Mouse (Mus musculus): ENCODE measurements at regions not wholly inside any gene's neighbourhood (a gene's known extent, or its start where the extent isn't known, plus 50 kb on each side); places are given as distances from the start of the nearest gene placed in this dataset.

DNA sequence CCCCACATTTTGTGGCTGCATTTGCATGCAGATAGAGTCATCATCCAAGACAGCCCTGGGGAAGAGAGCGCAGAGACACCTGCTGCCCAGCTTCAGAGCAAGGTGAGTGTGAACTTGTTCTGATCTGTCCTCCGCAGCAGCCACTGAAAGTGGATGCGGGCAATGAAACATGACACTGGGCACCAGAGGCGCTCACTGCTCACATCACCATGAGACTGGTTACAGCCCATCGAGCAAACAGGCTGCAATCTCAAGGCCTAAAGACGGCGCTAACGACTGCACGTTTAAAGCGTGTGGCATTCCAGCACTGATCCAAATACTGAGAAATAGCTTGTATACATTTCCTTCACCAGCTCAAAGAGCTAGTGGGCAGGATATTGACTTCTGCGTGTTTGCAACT, 65.8 kb downstream of the Barhl2 start:
- H3K4me1 ChIP-seq (replicated peaks; ENCODE audit: control insufficient read depth, insufficient read depth, low read length) = no peaks in the 10 kb centered on the region
- WGBS = 77% methylated on average over 11 of the region's 11 CpGs
- H3K9ac ChIP-seq (ENCODE audit: low read depth, low read length) = no peak overlapping the region

DNA sequence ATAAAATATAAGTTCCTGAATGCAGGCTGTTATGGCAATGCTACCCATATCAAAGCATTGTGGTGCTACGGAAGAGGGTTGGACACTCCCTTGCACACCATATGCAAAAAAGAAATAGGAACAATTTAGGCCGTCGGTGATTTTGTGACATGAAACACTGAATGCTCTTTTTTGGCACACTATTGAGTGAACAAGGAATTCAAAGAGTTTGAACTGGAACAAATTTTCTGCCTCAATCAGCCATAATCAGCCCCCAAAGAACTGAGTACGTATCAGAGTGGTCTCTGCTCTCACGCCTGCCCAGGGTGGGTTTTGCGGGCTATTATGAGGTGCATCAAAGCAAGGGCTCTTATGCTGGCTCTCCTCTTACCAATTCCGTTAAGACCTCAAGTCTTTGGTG, 71.3 kb downstream of the Barhl2 start:
- Histone ChIP-seq H3K9me3 (ENCODE audit: control insufficient read depth, low read length) (no peaks in the 10 kb centered on the region), H3K4me3 (ENCODE audit: low read depth, low read length) (no peak overlapping the region), H3K27me3 (replicated peaks; ENCODE audit: control insufficient read depth, insufficient read depth, low read length) (no peaks in the 10 kb centered on the region), H3K36me3 (ENCODE audit: control insufficient read depth, insufficient read depth, low read length) (no peaks in the 10 kb centered on the region), H3K27ac (ENCODE audit: low read depth, low read length) (no peak overlapping the region), H3K4me2 (no peak overlapping the region), H3K4me1 (replicated peaks; ENCODE audit: control insufficient read depth, insufficient read depth, low read length) (no peaks in the 10 kb centered on the region), H3K9ac (ENCODE audit: low read depth, low read length) (no peak overlapping the region)
- whole genome bisulfite sequencing = 83% methylated on average over 7 of the region's 7 CpGs
- DNase-seq (ENCODE audit: low spot score) (no peak), ATAC-seq (replicated peaks; ENCODE audit: low FRiP score) (no peak)

More for the DNA sequence above, 65.8 kb downstream of the Barhl2 start:
- Histone ChIP-seq H3K27ac (ENCODE audit: low read depth, low read length) (no peak overlapping the region), H3K4me2 (no peak overlapping the region), H3K27me3 (replicated peaks; ENCODE audit: control insufficient read depth, insufficient read depth, low read length) (no peaks in the 10 kb centered on the region), H3K36me3 (ENCODE audit: control insufficient read depth, insufficient read depth, low read length) (no peaks in the 10 kb centered on the region), H3K4me3 (ENCODE audit: low read depth, low read length) (no peak overlapping the region), H3K9me3 (ENCODE audit: control insufficient read depth, low read length) (no peaks in the 10 kb centered on the region)
- ATAC-seq (replicated peaks; ENCODE audit: low FRiP score) = no peak
- no peak for DNase-seq (ENCODE audit: low spot score)

DNA sequence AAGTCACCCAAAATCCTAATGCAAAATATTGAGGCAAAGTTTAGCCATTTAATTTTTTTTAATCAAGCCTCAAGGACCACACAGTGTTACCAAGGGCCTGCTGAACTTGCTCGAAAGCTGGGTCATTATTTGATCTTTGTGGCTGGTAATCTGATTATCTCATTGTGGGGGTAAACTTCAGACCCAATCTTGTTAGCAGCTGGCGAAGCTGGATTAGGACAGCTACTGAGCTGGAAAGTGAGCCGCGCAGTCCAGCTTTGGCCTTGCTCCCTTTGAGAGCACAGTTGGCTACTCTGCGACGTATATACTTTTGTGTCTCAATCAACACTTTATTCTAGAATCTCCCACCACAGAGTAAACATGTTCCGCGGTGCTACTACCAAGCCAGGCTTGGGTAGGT, 72.1 kb downstream of the Barhl2 start:
- no peak overlapping the region for H3K9ac ChIP-seq (ENCODE audit: low read depth, low read length)
- DNase-seq (ENCODE audit: low spot score) (no peak), ATAC-seq (replicated peaks; ENCODE audit: low FRiP score) (no peak)
- H3K4me1 ChIP-seq (replicated peaks; ENCODE audit: control insufficient read depth, insufficient read depth, low read length) = no peaks in the 10 kb centered on the region
- WGBS = 59% methylated on average over 8 of the region's 8 CpGs
- H3K4me3 ChIP-seq (ENCODE audit: low read depth, low read length) = no peak overlapping the region
- H3K4me2 ChIP-seq = no peak overlapping the region
- no peaks in the 10 kb centered on the region for H3K27me3 ChIP-seq (replicated peaks; ENCODE audit: control insufficient read depth, insufficient read depth, low read length)
- H3K27ac ChIP-seq (ENCODE audit: low read depth, low read length) = no peak overlapping the region
- H3K9me3 ChIP-seq (ENCODE audit: control insufficient read depth, low read length) = no peaks in the 10 kb centered on the region
- no peaks in the 10 kb centered on the region for H3K36me3 ChIP-seq (ENCODE audit: control insufficient read depth, insufficient read depth, low read length)

DNA sequence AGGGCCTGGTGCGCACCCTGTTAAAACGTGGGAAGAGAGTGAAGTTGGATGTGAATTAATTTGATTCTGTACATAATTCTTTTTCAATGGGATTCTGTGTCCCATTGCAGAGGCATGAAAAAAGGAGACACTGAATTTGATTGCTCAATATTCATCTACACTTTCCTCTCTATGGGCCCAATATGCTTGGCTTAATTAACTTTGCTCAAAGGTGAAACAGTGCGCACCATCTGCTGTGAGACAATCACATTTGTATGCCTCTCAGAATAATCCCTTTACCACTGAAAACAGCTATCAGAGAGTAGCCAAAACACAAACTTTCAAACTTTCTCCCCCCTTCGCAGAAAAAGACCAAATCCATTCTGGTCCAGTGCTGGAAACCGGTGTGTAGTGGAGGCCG, 72.7 kb downstream of the Barhl2 start:
- Histone ChIP-seq H3K4me2 (no peak overlapping the region), H3K9ac (ENCODE audit: low read depth, low read length) (no peak overlapping the region), H3K9me3 (ENCODE audit: control insufficient read depth, low read length) (no peaks in the 10 kb centered on the region), H3K4me1 (replicated peaks; ENCODE audit: control insufficient read depth, insufficient read depth, low read length) (no peaks in the 10 kb centered on the region), H3K27me3 (replicated peaks; ENCODE audit: control insufficient read depth, insufficient read depth, low read length) (no peaks in the 10 kb centered on the region), H3K4me3 (ENCODE audit: low read depth, low read length) (no peak overlapping the region), H3K36me3 (ENCODE audit: control insufficient read depth, insufficient read depth, low read length) (no peaks in the 10 kb centered on the region), H3K27ac (ENCODE audit: low read depth, low read length) (no peak overlapping the region)
- ATAC-seq (replicated peaks; ENCODE audit: low FRiP score) (no peak), DNase-seq (ENCODE audit: low spot score) (no peak)
- 80% methylated on average over 6 of the region's 6 CpGs for WGBS

DNA sequence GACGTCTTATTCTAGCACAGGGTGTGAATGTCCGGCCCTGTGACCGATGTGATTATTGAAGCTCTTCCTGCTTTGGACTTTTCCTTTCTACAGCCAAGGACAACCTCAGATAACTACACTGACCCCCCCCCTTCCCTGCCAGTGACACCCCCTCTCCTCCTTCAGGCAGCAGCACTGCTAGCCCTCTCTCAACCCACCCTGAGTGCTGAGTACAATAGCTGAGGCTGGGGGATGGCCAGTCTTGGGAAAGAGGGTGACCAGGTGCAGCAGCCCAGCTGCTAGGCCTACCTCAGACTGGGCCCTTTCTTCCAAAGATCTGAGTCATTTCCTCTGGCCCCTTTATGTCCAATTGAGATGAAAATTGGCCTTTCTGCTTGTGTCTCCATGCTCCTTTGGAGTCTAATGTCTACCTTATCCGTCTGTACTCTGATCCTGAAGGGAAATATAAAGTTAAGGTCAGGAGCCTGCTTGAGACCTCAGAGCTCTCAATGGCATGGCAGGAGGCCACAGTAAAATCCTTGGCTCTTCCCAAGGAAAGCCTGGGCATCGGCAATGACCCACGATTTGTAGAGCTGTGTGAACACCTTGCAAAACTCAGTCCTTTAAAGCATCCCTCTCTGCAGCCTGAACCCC, 73.7 kb downstream of the Barhl2 start:
- no peak overlapping the region for H3K27ac ChIP-seq (ENCODE audit: low read depth, low read length)
- 70% methylated on average over 6 of the region's 6 CpGs for WGBS
- H3K9me3 ChIP-seq (ENCODE audit: control insufficient read depth, low read length) = no peaks in the 10 kb centered on the region
- no peaks in the 10 kb centered on the region for H3K27me3 ChIP-seq (replicated peaks; ENCODE audit: control insufficient read depth, insufficient read depth, low read length)
- ATAC-seq (replicated peaks; ENCODE audit: low FRiP score) = no peak
- no peaks in the 10 kb centered on the region for H3K36me3 ChIP-seq (ENCODE audit: control insufficient read depth, insufficient read depth, low read length)
- no peaks in the 10 kb centered on the region for H3K4me1 ChIP-seq (replicated peaks; ENCODE audit: control insufficient read depth, insufficient read depth, low read length)
- no peak overlapping the region for H3K4me3 ChIP-seq (ENCODE audit: low read depth, low read length)
- DNase-seq (ENCODE audit: low spot score) = no peak
- H3K4me2 ChIP-seq = no peak overlapping the region
- H3K9ac ChIP-seq (ENCODE audit: low read depth, low read length) = no peak overlapping the region

DNA sequence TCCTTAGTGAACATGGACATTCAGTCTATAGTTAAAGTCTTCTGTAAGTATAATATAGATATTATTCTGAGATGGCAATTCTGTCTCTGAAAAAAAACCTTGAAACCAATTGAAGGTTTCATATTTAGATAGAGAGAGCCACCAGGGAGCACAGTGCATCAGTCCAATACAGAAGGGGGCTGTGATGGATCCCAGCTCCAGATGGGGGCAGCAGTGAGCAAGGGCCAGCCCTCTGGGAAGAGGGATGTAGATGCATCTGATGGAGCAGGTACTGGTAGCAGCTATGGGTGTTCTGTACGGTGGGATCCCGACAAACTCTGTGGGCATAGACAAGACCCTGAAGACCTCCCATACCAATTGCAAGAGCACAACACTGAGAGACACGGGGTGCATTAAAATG, 76.0 kb downstream of the Barhl2 start:
- Histone ChIP-seq H3K27me3 (replicated peaks; ENCODE audit: control insufficient read depth, insufficient read depth, low read length) (no peaks in the 10 kb centered on the region), H3K4me1 (replicated peaks; ENCODE audit: control insufficient read depth, insufficient read depth, low read length) (no peaks in the 10 kb centered on the region), H3K4me3 (ENCODE audit: low read depth, low read length) (no peak overlapping the region), H3K36me3 (ENCODE audit: control insufficient read depth, insufficient read depth, low read length) (no peaks in the 10 kb centered on the region), H3K9ac (ENCODE audit: low read depth, low read length) (no peak overlapping the region), H3K9me3 (ENCODE audit: control insufficient read depth, low read length) (no peaks in the 10 kb centered on the region), H3K27ac (ENCODE audit: low read depth, low read length) (no peak overlapping the region), H3K4me2 (no peak overlapping the region)
- 68% methylated on average over 3 of the region's 3 CpGs for WGBS
- no peak for ATAC-seq (replicated peaks; ENCODE audit: low FRiP score)
- DNase-seq (ENCODE audit: low spot score) = no peak

DNA sequence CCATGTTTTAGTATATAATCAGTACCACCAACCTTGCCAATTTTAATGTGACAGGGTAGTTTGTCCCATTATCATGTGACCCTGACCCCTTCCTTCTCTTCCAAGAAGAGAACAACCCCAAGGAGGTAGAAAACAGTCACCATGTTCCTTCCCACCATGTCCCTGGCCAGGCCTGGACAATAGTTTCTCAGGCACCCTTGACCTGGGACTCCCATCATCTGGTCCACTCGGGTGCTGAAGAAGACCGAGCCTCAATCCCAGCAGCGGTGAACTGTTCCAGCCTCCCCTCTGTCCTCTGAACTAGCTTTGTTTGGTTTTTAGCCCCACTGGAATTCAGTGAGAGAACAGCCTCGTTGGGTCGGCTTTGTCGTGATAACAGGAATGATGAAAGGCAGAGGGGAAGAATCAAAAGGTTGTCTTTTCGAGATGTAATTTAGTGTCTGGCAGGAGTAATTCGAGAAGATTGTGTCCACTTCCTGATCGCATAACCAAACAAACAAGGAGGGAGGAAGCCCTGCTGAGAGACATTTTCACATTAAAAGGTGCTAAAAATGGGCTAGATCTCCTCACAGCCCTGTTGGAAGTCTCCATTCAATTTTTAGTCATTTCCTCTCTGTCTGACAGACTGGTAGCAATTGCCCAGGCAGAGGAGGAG, 77.2 kb downstream of the Barhl2 start:
- H3K9ac ChIP-seq (ENCODE audit: low read depth, low read length) = no peak overlapping the region
- H3K4me2 ChIP-seq = no peak overlapping the region
- ATAC-seq (replicated peaks; ENCODE audit: low FRiP score) (no peak), DNase-seq (ENCODE audit: low spot score) (no peak)
- H3K36me3 ChIP-seq (ENCODE audit: control insufficient read depth, insufficient read depth, low read length) = no peaks in the 10 kb centered on the region
- H3K4me1 ChIP-seq (replicated peaks; ENCODE audit: control insufficient read depth, insufficient read depth, low read length) = no peaks in the 10 kb centered on the region
- no peaks in the 10 kb centered on the region for H3K27me3 ChIP-seq (replicated peaks; ENCODE audit: control insufficient read depth, insufficient read depth, low read length)
- 23% methylated on average over 9 of the region's 9 CpGs for WGBS
- no peaks in the 10 kb centered on the region for H3K9me3 ChIP-seq (ENCODE audit: control insufficient read depth, low read length)
- H3K27ac ChIP-seq (ENCODE audit: low read depth, low read length) = no peak overlapping the region
- no peak overlapping the region for H3K4me3 ChIP-seq (ENCODE audit: low read depth, low read length)

DNA sequence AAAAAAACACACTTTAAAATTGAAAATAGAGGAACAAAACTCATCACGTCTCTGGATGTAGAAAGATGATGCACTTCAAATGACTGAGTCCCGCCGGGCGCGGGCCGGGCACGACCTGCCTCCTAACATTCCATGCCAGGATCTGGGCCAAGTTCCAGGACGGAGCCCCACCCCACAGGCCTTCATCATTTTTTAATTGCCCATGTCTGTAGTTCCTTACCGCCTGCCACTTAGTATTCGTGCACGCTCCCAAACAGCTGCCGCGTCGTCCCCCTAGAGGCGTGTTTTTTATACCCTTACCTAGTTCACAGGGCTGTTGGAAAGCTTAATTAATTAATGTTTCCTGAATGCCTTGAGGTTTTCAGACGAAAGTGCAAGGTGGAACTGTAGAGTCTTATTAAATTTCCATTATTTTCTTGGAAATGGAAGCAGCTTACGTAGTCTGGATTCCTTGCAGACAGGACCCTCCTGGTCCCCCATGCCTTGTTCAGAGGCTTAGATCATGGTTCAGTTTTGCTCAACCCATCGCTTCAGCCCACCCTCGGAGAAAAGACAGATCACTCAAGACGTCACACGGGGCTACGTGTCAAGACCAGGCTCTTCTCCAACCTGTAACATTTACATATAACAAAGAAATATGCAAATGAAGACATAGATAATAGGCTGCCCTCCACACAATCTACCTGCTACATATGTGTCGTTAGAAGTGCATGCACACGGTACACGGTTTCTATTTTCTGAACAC, 81.0 kb downstream of the Barhl2 start:
- Histone ChIP-seq H3K36me3 (ENCODE audit: control insufficient read depth, insufficient read depth, low read length) (no peaks in the 10 kb centered on the region), H3K4me1 (replicated peaks; ENCODE audit: control insufficient read depth, insufficient read depth, low read length) (no peaks in the 10 kb centered on the region), H3K9ac (ENCODE audit: low read depth, low read length) (no peak overlapping the region), H3K4me3 (ENCODE audit: low read depth, low read length) (no peak overlapping the region), H3K27me3 (replicated peaks; ENCODE audit: control insufficient read depth, insufficient read depth, low read length) (no peaks in the 10 kb centered on the region), H3K4me2 (no peak overlapping the region), H3K27ac (ENCODE audit: low read depth, low read length) (no peak overlapping the region), H3K9me3 (ENCODE audit: control insufficient read depth, low read length) (no peaks in the 10 kb centered on the region)
- no peak for ATAC-seq (replicated peaks; ENCODE audit: low FRiP score)
- WGBS = 89% methylated on average over 25 of the region's 25 CpGs
- DNase-seq (ENCODE audit: low spot score) = no peak

DNA sequence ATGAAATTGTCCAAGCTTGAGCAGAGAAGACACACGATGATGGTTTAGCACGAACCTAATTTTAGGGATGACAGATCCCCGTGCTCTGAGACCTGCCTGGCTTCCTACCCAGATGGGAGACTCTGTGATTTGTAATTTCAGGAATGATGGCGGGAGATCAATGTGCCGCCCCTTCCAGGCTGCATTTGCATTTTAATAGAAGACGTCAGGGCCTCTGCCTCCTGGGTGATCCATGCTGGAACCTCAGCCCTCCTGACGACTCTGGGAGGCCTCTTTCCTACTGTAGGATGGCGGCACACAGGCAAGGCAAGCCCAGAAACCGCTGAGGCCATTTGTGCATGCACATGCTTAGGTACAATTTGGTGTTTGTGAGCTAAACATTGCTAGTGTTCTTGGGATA, 90.1 kb downstream of the Barhl2 start:
- H3K27me3 ChIP-seq (replicated peaks; ENCODE audit: control insufficient read depth, insufficient read depth, low read length) = no peaks in the 10 kb centered on the region
- ATAC-seq (replicated peaks; ENCODE audit: low FRiP score) (no peak), DNase-seq (ENCODE audit: low spot score) (no peak)
- no peaks in the 10 kb centered on the region for H3K36me3 ChIP-seq (ENCODE audit: control insufficient read depth, insufficient read depth, low read length)
- no peak overlapping the region for H3K27ac ChIP-seq (ENCODE audit: low read depth, low read length)
- no peak overlapping the region for H3K9ac ChIP-seq (ENCODE audit: low read depth, low read length)
- WGBS = 40% methylated on average over 9 of the region's 9 CpGs
- H3K9me3 ChIP-seq (ENCODE audit: control insufficient read depth, low read length) = no peaks in the 10 kb centered on the region
- no peaks in the 10 kb centered on the region for H3K4me1 ChIP-seq (replicated peaks; ENCODE audit: control insufficient read depth, insufficient read depth, low read length)
- no peak overlapping the region for H3K4me3 ChIP-seq (ENCODE audit: low read depth, low read length)
- no peak overlapping the region for H3K4me2 ChIP-seq

Data from liver, embryonic 11.5 days (tissue).